Mouse (Mus musculus) neural tube, embryonic 14.5 days (tissue): Measurements from ENCODE around the gene Unc50. TPM values are rescaled to one million over a fixed set of nuclear protein-coding genes. Genes with fewer than 3 reads are reported as not detected.

Experiments
- ATAC-seq: fragments of 200-750 bp; cut with Nextera tagmentation; 2 replicates; pipeline ENCODE4 v1.8.0; 2017; ENCODE audit warnings: low read depth, mild to moderate bottlenecking, moderate TSS enrichment, moderate library complexity
- H3K27ac ChIP-seq: fragments of 300-500 bp; sonication (generic); 2 replicates; pipeline ENCODE4 v1.5.1; 2014; ENCODE audit warnings: low read depth, mild to moderate bottlenecking, control low read depth, low read length, moderate library complexity, mixed read lengths
- H3K27me3 ChIP-seq: fragments of 300-500 bp; sonication (generic); 2 replicates; pipeline ENCODE4 v1.6.1; 2014; ENCODE audit warnings: low read length; ENCODE audit not compliant: control insufficient read depth, insufficient read depth
- H3K36me3 ChIP-seq: fragments of 300-500 bp; sonication (generic); 2 replicates; pipeline ENCODE4 v1.6.1; 2014; ENCODE audit warnings: low read length, mixed read lengths; ENCODE audit not compliant: control insufficient read depth, insufficient read depth
- H3K4me1 ChIP-seq: fragments of 300-500 bp; sonication (generic); 2 replicates; pipeline ENCODE4 v1.6.1; 2014; ENCODE audit warnings: low read length; ENCODE audit not compliant: control insufficient read depth, insufficient read depth
- H3K4me2 ChIP-seq: fragments of 300-500 bp; sonication (generic); 2 replicates; pipeline ENCODE4 v1.6.1; 2014; ENCODE audit warnings: mild to moderate bottlenecking, low read depth, low read length, control low read depth
- H3K4me3 ChIP-seq: fragments of 300-500 bp; sonication (generic); 2 replicates; pipeline ENCODE4 v1.5.1; 2014; ENCODE audit warnings: low read depth, low read length, control low read depth, mixed read lengths
- H3K9ac ChIP-seq: fragments of 300-500 bp; sonication (generic); replicated peaks from 2 replicates; pipeline ENCODE4 v1.6.1; 2014; ENCODE audit warnings: low read depth, mild to moderate bottlenecking, control low read depth, low read length, mixed read lengths
- H3K9me3 ChIP-seq: fragments of 300-500 bp; sonication (generic); 2 replicates; pipeline ENCODE4 v1.6.1; 2016; ENCODE audit warnings: low read length; ENCODE audit not compliant: control insufficient read depth
- WGBS: fragments of 180-500 bp; shearing (Covaris S2); extraction: QIAGEN DNeasy Blood & Tissue Kit; methylation state at CpG from one replicate; pipeline ENCODE4 v1.1.7; 2014; 5-methylcytosine and 5-hydroxymethylcytosine counted together
- polyA plus RNA-seq: library from polyadenylated mRNA; unstranded; fragments of >200 nt; fragmentation: Nextera tagmentation; extraction: Ambion mirVana; gene quantifications from 2 replicates; pipeline ENCODE4 v1.2.1, GENCODE M21; 2014

The Unc50 gene
- polyA plus RNA-seq, 1 experiment from 2014 or later, result 120 TPM

- no peaks in the 10 kb centered on the region for H3K9me3 ChIP-seq
- H3K36me3 ChIP-seq, result peaks cover 16% of the 10 kb centered on the region
- H3K4me1 ChIP-seq, result peaks cover 16% of the 10 kb centered on the region
- H3K4me2 ChIP-seq, result peak overlapping the region; percentile 90
- peak overlapping the region; percentile 91 for H3K9ac ChIP-seq
- H3K27ac ChIP-seq, result peak overlapping the region; percentile 60
- 2% methylated on average over 40 of the region's 40 CpGs for WGBS
- H3K4me3 ChIP-seq, result peak overlapping the region; percentile 94
- ATAC-seq, result peak; percentile 18
- H3K27me3 ChIP-seq, result no peaks in the 10 kb centered on the region
Measured at GRCm38 (mm10) chr1:37430297-37430840, 430 bp downstream of the Unc50 start.

GRCm38 (mm10) chr1:37436419-37436818 lies 6.5 kb downstream of the Unc50 start:
- ATAC-seq, result no peak
- H3K4me1 ChIP-seq, result 0 out of 2 replicates have a peak, but pooled peaks cover 3% of the 10 kb centered on the region
- no peaks in the 10 kb centered on the region for H3K27me3 ChIP-seq
- no peak overlapping the region for H3K27ac ChIP-seq
- no peak overlapping the region for H3K4me2 ChIP-seq
- no peak overlapping the region for H3K9ac ChIP-seq
- H3K9me3 ChIP-seq, result no peaks in the 10 kb centered on the region
- peaks cover 55% of the 10 kb centered on the region for H3K36me3 ChIP-seq
- no peak overlapping the region for H3K4me3 ChIP-seq
- WGBS, result 93% methylated on average over 3 of the region's 3 CpGs

GRCm38 (mm10) chr1:37442848-37443835 lies 13.2 kb downstream of the Unc50 start:
- Histone ChIP-seq H3K4me1 (no peaks in the 10 kb centered on the region), H3K27ac (no peak overlapping the region), H3K4me2 (no peak overlapping the region), H3K9ac (no peak overlapping the region), H3K4me3 (no peak overlapping the region), H3K36me3 (peaks cover 26% of the 10 kb centered on the region), H3K27me3 (no peaks in the 10 kb centered on the region), H3K9me3 (no peaks in the 10 kb centered on the region)
- 95% methylated on average over 16 of the region's 16 CpGs for WGBS
- no peak for ATAC-seq

- WGBS, result 86% methylated on average over 10 of the region's 10 CpGs
- H3K27ac ChIP-seq, result no peak overlapping the region
Measured at GRCm38 (mm10) chr1:37448361-37449095, 18.6 kb downstream of the Unc50 start.

GRCm38 (mm10) chr1:37451270-37451669 lies 21.3 kb downstream of the Unc50 start:
- no peak for ATAC-seq
- no peak overlapping the region for H3K4me2 ChIP-seq
- H3K4me3 ChIP-seq, result no peak overlapping the region
- no peaks in the 10 kb centered on the region for H3K9me3 ChIP-seq
- no peaks in the 10 kb centered on the region for H3K27me3 ChIP-seq
- H3K36me3 ChIP-seq, result peaks cover 4% of the 10 kb centered on the region; the same call in 1 of the 2 replicates
- no peak overlapping the region for H3K27ac ChIP-seq
- H3K4me1 ChIP-seq, result no peaks in the 10 kb centered on the region
- no peak overlapping the region for H3K9ac ChIP-seq
- WGBS, result 89% methylated on average over 8 of the region's 8 CpGs

More at GRCm38 (mm10) chr1:37448361-37449095, 18.6 kb downstream of the Unc50 start:
- no peaks in the 10 kb centered on the region for H3K4me1 ChIP-seq
- no peaks in the 10 kb centered on the region for H3K9me3 ChIP-seq
- no peak overlapping the region for H3K4me3 ChIP-seq
- no peak overlapping the region for H3K9ac ChIP-seq
- H3K27me3 ChIP-seq, result no peaks in the 10 kb centered on the region
- no peak overlapping the region for H3K4me2 ChIP-seq
- ATAC-seq, result no peak
- peaks cover 4% of the 10 kb centered on the region; the same call in 1 of the 2 replicates for H3K36me3 ChIP-seq

- no peak overlapping the region for H3K27ac ChIP-seq
- H3K9ac ChIP-seq, result no peak overlapping the region
- no peaks in the 10 kb centered on the region for H3K27me3 ChIP-seq
- no peak overlapping the region for H3K4me3 ChIP-seq
- no peak overlapping the region for H3K4me2 ChIP-seq
- H3K9me3 ChIP-seq, result no peaks in the 10 kb centered on the region
- no peaks in the 10 kb centered on the region for H3K4me1 ChIP-seq
- WGBS, result 94% methylated on average over 7 of the region's 7 CpGs
- no peaks in the 10 kb centered on the region for H3K36me3 ChIP-seq
- ATAC-seq, result no peak
Measured at GRCm38 (mm10) chr1:37457546-37457945, 27.6 kb downstream of the Unc50 start.

GRCm38 (mm10) chr1:37464878-37465452 lies 35.0 kb downstream of the Unc50 start:
- Histone ChIP-seq H3K27ac (no peak overlapping the region), H3K9ac (no peak overlapping the region), H3K27me3 (no peaks in the 10 kb centered on the region), H3K9me3 (no peaks in the 10 kb centered on the region), H3K4me2 (no peak overlapping the region), H3K4me1 (no peaks in the 10 kb centered on the region), H3K4me3 (no peak overlapping the region), H3K36me3 (no peaks in the 10 kb centered on the region)
- no peak for ATAC-seq
- 92% methylated on average over 10 of the region's 10 CpGs for WGBS

- H3K4me1 ChIP-seq, result no peaks in the 10 kb centered on the region
- ATAC-seq, result no peak
- 86% methylated on average over 3 of the region's 3 CpGs for WGBS
- no peaks in the 10 kb centered on the region for H3K9me3 ChIP-seq
- H3K4me2 ChIP-seq, result no peak overlapping the region
- H3K27me3 ChIP-seq, result no peaks in the 10 kb centered on the region
- H3K4me3 ChIP-seq, result no peak overlapping the region
- H3K36me3 ChIP-seq, result no peaks in the 10 kb centered on the region
- no peak overlapping the region for H3K9ac ChIP-seq
- H3K27ac ChIP-seq, result no peak overlapping the region
Measured at GRCm38 (mm10) chr1:37466322-37466995, 36.5 kb downstream of the Unc50 start.
